Mouse (Mus musculus) liver, adult 2 months (tissue): ENCODE results near the gene Ppp1r12a. TPM values are rescaled to one million over a fixed set of nuclear protein-coding genes. Genes with fewer than 3 reads are reported as not detected.

Experiments
- DNase-seq: peaks from one replicate; pipeline ENCODE4 v3.0.0-alpha.2; 2011; ENCODE audit warnings: low read depth, low spot score; ENCODE audit errors: extremely low read depth
- H3K27ac ChIP-seq: fragments of 200-500 bp; replicated peaks from 2 replicates; pipeline ENCODE4 v1.5.1; 2012; ENCODE audit warnings: low read depth, mild to moderate bottlenecking, control low read depth, inconsistent platforms, low read length; ENCODE audit not compliant: insufficient read depth
- H3K27me3 ChIP-seq: fragments of 200-500 bp; 2 replicates; pipeline ENCODE4 v1.6.1; 2012; ENCODE audit warnings: mild to moderate bottlenecking, moderate library complexity, low read length, inconsistent platforms; ENCODE audit not compliant: control insufficient read depth, insufficient read depth
- H3K36me3 ChIP-seq: fragments of 200-500 bp; 2 replicates; pipeline ENCODE4 v1.6.1; 2012; ENCODE audit warnings: low read length, inconsistent platforms; ENCODE audit not compliant: control insufficient read depth, insufficient read depth
- H3K4me1 ChIP-seq: fragments of 200-500 bp; 2 replicates; pipeline ENCODE4 v1.6.1; 2011; ENCODE audit warnings: low read length; ENCODE audit not compliant: control insufficient read depth, insufficient read depth
- H3K4me3 ChIP-seq: fragments of 200-500 bp; 2 replicates; pipeline ENCODE4 v1.5.1; 2011; ENCODE audit warnings: low read depth, mild to moderate bottlenecking, control low read depth, low read length, moderate library complexity; ENCODE audit not compliant: insufficient read depth
- H3K79me2 ChIP-seq: fragments of 200-500 bp; 2 replicates; pipeline ENCODE4 v1.6.1; 2012; ENCODE audit warnings: inconsistent platforms, mild to moderate bottlenecking, low read length, moderate library complexity; ENCODE audit not compliant: control insufficient read depth, insufficient read depth
- H3K9ac ChIP-seq: fragments of 200-500 bp; 2 replicates; pipeline ENCODE4 v1.6.1; 2012; ENCODE audit warnings: low read depth, mild to moderate bottlenecking, control low read depth, inconsistent platforms, low read length
- CTCF ChIP-seq: fragments of 200-500 bp; IDR thresholded peaks from 2 replicates; pipeline ENCODE4 v1.5.1; 2011; ENCODE audit warnings: low read depth, low read length, control low read depth
- POLR2A ChIP-seq: fragments of 200-500 bp; IDR thresholded peaks from 2 replicates; pipeline ENCODE4 v1.6.1; 2011; ENCODE audit warnings: low read length, control low read depth; ENCODE audit not compliant: insufficient read depth; ENCODE audit errors: extremely low read depth
- WGBS: fragments of 180-500 bp; shearing (Covaris S2); methylation state at CpG from one replicate; pipeline ENCODE4 v1.1.7; 2018; 5-methylcytosine and 5-hydroxymethylcytosine counted together
- polyA plus RNA-seq: library from polyadenylated mRNA; depleted of rRNA; stranded (reverse); fragments of >200 nt; gene quantifications from 2 replicates; pipeline ENCODE4 v1.2.3, GENCODE M21; 2012
- total RNA-seq: library from RNA; depleted of rRNA; stranded (reverse); fragments of >200 nt; gene quantifications from 2 replicates; pipeline ENCODE4 v1.2.3, GENCODE M21; 2014

The Ppp1r12a gene
- total and polyA plus RNA-seq, 2 experiments = 5.5 to 38.5 TPM

DNA sequence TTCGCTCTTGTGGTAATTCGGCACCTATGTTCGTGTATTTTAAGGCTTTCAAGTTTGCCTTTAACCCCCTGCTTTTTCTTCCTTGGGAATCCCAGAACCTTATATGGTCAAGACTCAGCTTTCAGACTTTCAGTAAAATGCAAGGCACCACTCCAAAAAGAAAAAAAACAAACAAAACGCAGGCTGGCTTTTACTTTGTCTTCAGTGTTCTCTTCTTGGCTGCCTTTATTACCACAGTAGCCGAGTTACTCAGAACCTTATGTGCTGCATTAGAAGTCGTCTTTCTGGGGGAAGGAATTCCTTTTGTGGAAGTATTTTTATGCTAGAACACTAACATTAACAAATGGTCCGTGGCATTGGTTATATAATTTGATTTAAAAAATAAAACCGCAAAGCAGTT is 22.8 kb downstream of the Ppp1r12a start:
- H3K4me3 ChIP-seq = no peak overlapping the region
- H3K36me3 ChIP-seq = no peaks in the 10 kb centered on the region
- TF ChIP-seq CTCF (no peak), POLR2A (no peak)
- H3K79me2 ChIP-seq = peaks cover 32% of the 10 kb centered on the region; the same call in 1 of the 2 replicates
- no peak overlapping the region for H3K27ac ChIP-seq
- DNase-seq = no peak
- no peaks in the 10 kb centered on the region for H3K27me3 ChIP-seq
- WGBS = 76% methylated on average over 8 of the region's 8 CpGs
- H3K9ac ChIP-seq = no peak overlapping the region
- peaks cover 3% of the 10 kb centered on the region; the same call in 1 of the 2 replicates for H3K4me1 ChIP-seq

DNA sequence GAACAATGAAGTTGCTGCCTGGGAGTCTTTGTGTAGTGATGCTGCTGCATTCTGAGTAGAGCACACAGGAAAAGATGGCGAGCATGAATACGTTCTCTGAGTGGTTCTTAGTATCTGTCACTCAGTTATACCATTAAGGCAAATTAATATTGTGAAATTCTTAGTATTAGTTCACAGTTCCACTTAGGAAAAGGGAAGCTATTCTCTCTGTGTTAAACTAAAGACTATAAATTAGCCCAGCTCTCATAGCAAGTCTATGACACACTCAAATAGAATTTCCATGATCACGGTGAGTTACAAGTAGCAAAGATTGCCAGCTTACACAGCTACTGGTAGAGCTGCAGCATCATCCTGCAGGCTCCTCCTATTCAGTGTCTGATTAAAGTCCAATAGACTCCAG is 23.3 kb downstream of the Ppp1r12a start:
- H3K36me3 ChIP-seq = no peaks in the 10 kb centered on the region
- peak; percentile 46 for DNase-seq
- H3K4me1 ChIP-seq = peaks cover 5% of the 10 kb centered on the region; the same call in 1 of the 2 replicates
- H3K79me2 ChIP-seq = peaks cover 30% of the 10 kb centered on the region; the same call in 1 of the 2 replicates
- no peak overlapping the region for H3K27ac ChIP-seq
- H3K27me3 ChIP-seq = no peaks in the 10 kb centered on the region
- 63% methylated on average over 3 of the region's 3 CpGs for WGBS
- TF ChIP-seq CTCF (no peak), POLR2A (no peak)
- no peak overlapping the region for H3K4me3 ChIP-seq
- no peak overlapping the region for H3K9ac ChIP-seq

DNA sequence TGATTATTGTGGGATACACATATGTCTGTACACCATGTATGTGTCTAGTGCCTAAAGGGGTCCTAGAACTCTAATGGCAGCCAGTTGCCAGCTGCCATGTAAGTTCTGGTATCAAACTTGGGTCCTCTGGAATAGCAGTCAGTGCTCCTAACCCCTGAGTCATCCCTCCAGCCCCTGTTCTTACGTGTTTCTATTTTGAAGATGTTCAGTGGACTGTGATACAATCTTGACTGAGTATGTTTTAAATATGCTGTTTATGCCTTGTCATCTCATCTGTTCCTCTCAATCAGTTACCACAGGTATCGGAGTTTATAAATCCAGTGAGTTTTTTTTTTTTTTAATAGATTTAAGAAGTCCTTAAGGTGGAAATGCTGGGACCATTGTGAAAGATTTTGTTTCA is 27.3 kb downstream of the Ppp1r12a start:
- WGBS = 85% methylated on average over 2 of the region's 2 CpGs
- Histone ChIP-seq H3K4me3 (no peak overlapping the region), H3K36me3 (no peaks in the 10 kb centered on the region), H3K9ac (no peak overlapping the region), H3K79me2 (peaks cover 16% of the 10 kb centered on the region; the same call in 1 of the 2 replicates), H3K27ac (no peak overlapping the region), H3K27me3 (no peaks in the 10 kb centered on the region), H3K4me1 (peaks cover 12% of the 10 kb centered on the region)
- no peak for TF ChIP-seq POLR2A
- TF ChIP-seq CTCF = no peak
- no peak for DNase-seq

- Histone ChIP-seq H3K4me3 (no peak overlapping the region), H3K27me3 (no peaks in the 10 kb centered on the region), H3K27ac (no peak overlapping the region), H3K36me3 (no peaks in the 10 kb centered on the region), H3K79me2 (peaks cover 19% of the 10 kb centered on the region; the same call in 1 of the 2 replicates), H3K4me1 (peaks cover 9% of the 10 kb centered on the region), H3K9ac (no peak overlapping the region)
- no peak for DNase-seq
- no peak for TF ChIP-seq POLR2A
- no peak for TF ChIP-seq CTCF
- WGBS = 82% methylated on average over 3 of the region's 3 CpGs
These were observed 28.0 kb downstream of the Ppp1r12a start for GRCm38 (mm10) chr10:108189986-108190385.

DNA sequence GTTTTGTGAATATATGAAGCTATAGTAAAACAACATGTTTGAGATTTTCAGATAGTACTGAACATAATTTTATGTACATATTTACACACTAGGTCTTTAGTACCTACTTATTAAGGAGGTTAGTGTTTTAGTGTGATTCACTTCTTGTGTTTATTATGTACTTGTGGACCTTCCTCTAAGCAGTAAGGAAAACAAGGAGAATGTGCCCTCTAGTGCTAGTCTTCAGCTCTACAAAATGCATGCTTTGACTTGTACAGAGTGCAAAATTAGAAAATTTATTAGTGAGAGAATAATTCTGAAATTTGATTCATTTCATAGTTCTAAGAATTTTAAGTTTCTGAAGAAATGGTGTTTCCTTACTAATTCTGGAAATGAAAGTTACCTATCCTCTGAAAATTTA is 28.6 kb downstream of the Ppp1r12a start:
- Histone ChIP-seq H3K4me3 (no peak overlapping the region), H3K9ac (no peak overlapping the region), H3K4me1 (peaks cover 9% of the 10 kb centered on the region), H3K36me3 (no peaks in the 10 kb centered on the region), H3K79me2 (peaks cover 17% of the 10 kb centered on the region; the same call in 1 of the 2 replicates), H3K27ac (no peak overlapping the region), H3K27me3 (no peaks in the 10 kb centered on the region)
- DNase-seq = peak; percentile 53
- TF ChIP-seq CTCF (0 out of 2 replicates have a peak, but pooled peaks have one; percentile 0), POLR2A (no peak)

GRCm38 (mm10) chr10:108191381-108191787 is 29.4 kb downstream of the Ppp1r12a start:
- peaks cover 14% of the 10 kb centered on the region; the same call in 1 of the 2 replicates for H3K79me2 ChIP-seq
- TF ChIP-seq POLR2A (no peak), CTCF (no peak)
- no peak overlapping the region for H3K4me3 ChIP-seq
- peaks cover 9% of the 10 kb centered on the region for H3K4me1 ChIP-seq
- H3K36me3 ChIP-seq = no peaks in the 10 kb centered on the region
- WGBS = 45% methylated on average over 8 of the region's 8 CpGs
- H3K9ac ChIP-seq = no peak overlapping the region
- no peak overlapping the region; the same call in 1 of the 2 replicates for H3K27ac ChIP-seq
- DNase-seq = peak; percentile 53
- H3K27me3 ChIP-seq = no peaks in the 10 kb centered on the region
